In the genomic region with DNA sequence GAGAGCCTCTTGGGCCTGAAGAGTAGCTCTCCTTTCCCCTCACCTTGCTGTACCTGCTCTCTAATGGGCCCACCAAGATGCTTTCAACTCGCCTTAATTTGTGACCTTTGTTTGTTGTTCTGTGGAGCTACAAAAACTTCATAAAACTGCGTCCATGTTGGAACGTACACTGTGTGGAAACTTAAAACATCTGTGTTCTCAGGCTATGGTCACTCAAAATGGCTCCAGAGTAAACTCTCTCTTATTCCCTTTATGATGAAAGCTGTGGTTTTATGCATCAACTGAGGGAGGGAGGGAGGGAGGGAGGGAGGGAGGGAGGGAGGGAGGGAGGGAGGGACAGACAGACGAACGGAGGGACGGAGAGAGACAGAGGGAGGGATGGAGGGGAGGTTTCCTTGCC, we compare ENCODE assay signal across 13 mouse cellular contexts. TPM values are rescaled to one million over a fixed set of nuclear protein-coding genes. Genes with fewer than 3 reads are reported as not detected.
DNase-seq lines count a peak whose midpoint lies in the region; ATAC-seq and TF ChIP-seq lines count a peak whose summit lies in the region.
"Had no signal": no experiment of that assay in that cellular context is flagged by ENCODE, and none has a peak within 500 bp of the region (broad histone marks: within the 10 kb centered on the region; RNA-seq: fewer than 3 reads in every experiment).

No protein-coding gene starts in this region.

- no peak for TF ChIP-seq POLR2A in spleen, adult 2 months (IDR thresholded peaks at IDR 0.05; ENCODE audit: low read depth, low read length)

- H3K27me3 ChIP-seq in forebrain, embryonic 12.5 days, result no peaks in the 10 kb centered on the region
- no peaks in the 10 kb centered on the region for H3K27me3 ChIP-seq in forebrain, postnatal 0 days (ENCODE audit: insufficient read depth, low read length)
- no peaks in the 10 kb centered on the region for H3K27me3 ChIP-seq in kidney, embryonic 14.5 days (ENCODE audit: control insufficient read depth, insufficient read depth, low read length)
- H3K27me3 ChIP-seq in spleen, adult 2 months (ENCODE audit: control insufficient read depth, insufficient read depth, low read length), result no peaks in the 10 kb centered on the region
- no peaks in the 10 kb centered on the region for H3K27me3 ChIP-seq in hindbrain, embryonic 13.5 days

- no peak for ATAC-seq in forebrain, embryonic 12.5 days (ENCODE audit: low FRiP score)
- ATAC-seq in forebrain, postnatal 0 days, result no peak
- no peak for ATAC-seq in kidney, embryonic 14.5 days (ENCODE audit: low FRiP score, low TSS enrichment)
- ATAC-seq in hindbrain, embryonic 13.5 days (ENCODE audit: low FRiP score), result no peak
- ATAC-seq: activated CD4-positive, CD25-positive, alpha-beta regulatory T cell, adult 4 months had no signal

- peaks cover 27% of the 10 kb centered on the region for H3K36me3 ChIP-seq in forebrain, embryonic 12.5 days (replicated peaks)
- no peaks in the 10 kb centered on the region for H3K36me3 ChIP-seq in forebrain, postnatal 0 days (ENCODE audit: insufficient read depth)
- H3K36me3 ChIP-seq in kidney, embryonic 14.5 days (ENCODE audit: control insufficient read depth, insufficient read depth, low read length), result no peaks in the 10 kb centered on the region
- no peaks in the 10 kb centered on the region for H3K36me3 ChIP-seq in spleen, adult 2 months (ENCODE audit: control insufficient read depth, insufficient read depth, low read length)
- peaks cover 12% of the 10 kb centered on the region; the same call in 1 of the 2 replicates for H3K36me3 ChIP-seq in hindbrain, embryonic 13.5 days
- H3K36me3 ChIP-seq: G1E had no signal

- peaks cover 55% of the 10 kb centered on the region for H3K4me1 ChIP-seq in forebrain, embryonic 12.5 days
- peaks cover 6% of the 10 kb centered on the region for H3K4me1 ChIP-seq in forebrain, postnatal 0 days (ENCODE audit: insufficient read depth)
- H3K4me1 ChIP-seq in kidney, embryonic 14.5 days (ENCODE audit: control insufficient read depth, insufficient read depth, low read length), result peaks cover 63% of the 10 kb centered on the region
- no peaks in the 10 kb centered on the region for H3K4me1 ChIP-seq in spleen, adult 2 months (ENCODE audit: control insufficient read depth, insufficient read depth, insufficient read length)
- peaks cover 64% of the 10 kb centered on the region for H3K4me1 ChIP-seq in hindbrain, embryonic 13.5 days (replicated peaks)

- DNase-seq in forebrain, postnatal 0 days, result no peak
- DNase-seq in kidney, postnatal 36 days, result no peak
- no peak for DNase-seq in spleen, adult 2 months (ENCODE audit: low read depth in 1 of 2, low spot score in 2 of 2)
- no peak for DNase-seq in spleen, postnatal 14 days (ENCODE audit: low spot score in 2 of 2)
- no peak for DNase-seq in adrenal gland, adult 18-20 months (ENCODE audit: low spot score in 2 of 2)
- DNase-seq: cerebellum, postnatal 14 days; liver; thymus, adult 2 months had no signal

- H3K9ac ChIP-seq in forebrain, embryonic 12.5 days, result no peak overlapping the region
- no peak overlapping the region for H3K9ac ChIP-seq in forebrain, postnatal 0 days
- H3K9ac ChIP-seq in kidney, embryonic 14.5 days (ENCODE audit: low read depth, low read length), result no peak overlapping the region
- no peak overlapping the region for H3K9ac ChIP-seq in hindbrain, embryonic 13.5 days

- 0 out of 2 replicates have a peak overlapping the region, but pooled peaks have one; percentile 8 for H3K27ac ChIP-seq in forebrain, embryonic 12.5 days
- H3K27ac ChIP-seq in forebrain, postnatal 0 days (ENCODE audit: low read depth, low read length), result no peak overlapping the region
- H3K27ac ChIP-seq in kidney, embryonic 14.5 days (ENCODE audit: low read depth, low read length), result peak overlapping the region; percentile 81; the same call in 1 of the 2 replicates
- H3K27ac ChIP-seq in spleen, adult 2 months (ENCODE audit: insufficient read depth, low read length), result peak overlapping the region; percentile 61; the same call in 1 of the 2 replicates
- H3K27ac ChIP-seq in hindbrain, embryonic 13.5 days, result no peak overlapping the region

- 69% methylated on average over 4 of the region's 6 CpGs for WGBS in forebrain, embryonic 12.5 days
- WGBS in forebrain, postnatal 0 days, result 52% methylated on average over 6 of the region's 6 CpGs
- WGBS in kidney, embryonic 14.5 days, result 83% methylated on average over 3 of the region's 6 CpGs
- WGBS in spleen, adult 2 months, result 51% methylated on average over 6 of the region's 6 CpGs
- WGBS in hindbrain, embryonic 13.5 days, result 71% methylated on average over 4 of the region's 6 CpGs

- no peak overlapping the region for H3K4me2 ChIP-seq in forebrain, embryonic 12.5 days
- H3K4me2 ChIP-seq in forebrain, postnatal 0 days (ENCODE audit: low read depth), result no peak overlapping the region
- no peak overlapping the region for H3K4me2 ChIP-seq in kidney, embryonic 14.5 days (replicated peaks; ENCODE audit: low read depth, low read length)
- H3K4me2 ChIP-seq in hindbrain, embryonic 13.5 days, result no peak overlapping the region

- no peak for TF ChIP-seq CTCF in forebrain, postnatal 0 days (IDR thresholded peaks at IDR 0.05; ENCODE audit: low read depth)
- TF ChIP-seq CTCF in spleen, adult 2 months (IDR thresholded peaks at IDR 0.05; ENCODE audit: extremely low read depth, insufficient read depth, insufficient read length, insufficient replicate concordance), result no peak

- H3K4me3 ChIP-seq in forebrain, embryonic 12.5 days (replicated peaks), result no peak overlapping the region
- no peak overlapping the region for H3K4me3 ChIP-seq in forebrain, postnatal 0 days (ENCODE audit: low read depth, low read length)
- no peak overlapping the region for H3K4me3 ChIP-seq in kidney, embryonic 14.5 days (ENCODE audit: low read length)
- no peak overlapping the region for H3K4me3 ChIP-seq in spleen, adult 2 months (ENCODE audit: extremely low read depth, insufficient read depth, insufficient read length)
- H3K4me3 ChIP-seq in hindbrain, embryonic 13.5 days, result no peak overlapping the region

- no peaks in the 10 kb centered on the region for H3K9me3 ChIP-seq in forebrain, embryonic 12.5 days
- no peaks in the 10 kb centered on the region for H3K9me3 ChIP-seq in forebrain, postnatal 0 days (ENCODE audit: low read length)
- no peaks in the 10 kb centered on the region for H3K9me3 ChIP-seq in kidney, embryonic 14.5 days (ENCODE audit: control insufficient read depth, low read length)
- H3K9me3 ChIP-seq in hindbrain, embryonic 13.5 days, result no peaks in the 10 kb centered on the region
- H3K9me3 ChIP-seq: G1E had no signal

RNA-seq across cellular contexts. Expression of a gene that starts 35.7 kb away (rescaled TPM):
- polyA plus RNA-seq in forebrain, embryonic 12.5 days (2016; fragmentation: Nextera tagmentation; extraction: Ambion mirVana), result 26.1 and 31.1 TPM in 2 replicates
- total RNA-seq in forebrain, postnatal 0 days (2014; rRNA removed), result 52.5 and 59.0 TPM in 2 replicates
- polyA plus RNA-seq in forebrain, postnatal 0 days (2015; fragmentation: Nextera tagmentation; extraction: Ambion mirVana), result 13.8 and 16.5 TPM in 2 replicates
- 11.8 and 18.2 TPM in 2 replicates for polyA plus RNA-seq in kidney, embryonic 14.5 days (2014; fragmentation: Nextera tagmentation; extraction: Ambion mirVana)
- polyA plus RNA-seq in spleen, adult 2 months (2012; rRNA removed), result 7.9 and 12.3 TPM in 2 replicates
- total RNA-seq in adrenal gland, adult 18-20 months (2021), result 10 to 100 TPM in 1 of 2 experiments, 1 to 10 TPM in 1; 6.7 to 10.7 TPM
- 23.2 and 23.8 TPM in 2 replicates for polyA plus RNA-seq in hindbrain, embryonic 13.5 days (2015; fragmentation: Nextera tagmentation; extraction: Ambion mirVana)
- polyA plus RNA-seq: activated CD4-positive, CD25-positive, alpha-beta regulatory T cell, adult 4 months had no signal

Comparison
In these comparisons a context has a peak if more than half of its experiments do, and no peak if none do; other contexts are left out.
1. H3K27ac ChIP-seq: peak in forebrain, embryonic 12.5 days (single experiment), kidney, embryonic 14.5 days (single experiment) and spleen, adult 2 months (single experiment); none in forebrain, postnatal 0 days (single experiment) and hindbrain, embryonic 13.5 days (single experiment).